Mouse (Mus musculus): Measurements from ENCODE around the gene Mprip. TPM values are rescaled to one million over a fixed set of nuclear protein-coding genes. Genes with fewer than 3 reads are reported as not detected.
A peak's percentile ranks its signal among the peaks of the same experiment; 100 is the strongest.

The Mprip gene
- polyA plus RNA-seq, 1 experiment from 2014 or later: 64.7 TPM

DNA sequence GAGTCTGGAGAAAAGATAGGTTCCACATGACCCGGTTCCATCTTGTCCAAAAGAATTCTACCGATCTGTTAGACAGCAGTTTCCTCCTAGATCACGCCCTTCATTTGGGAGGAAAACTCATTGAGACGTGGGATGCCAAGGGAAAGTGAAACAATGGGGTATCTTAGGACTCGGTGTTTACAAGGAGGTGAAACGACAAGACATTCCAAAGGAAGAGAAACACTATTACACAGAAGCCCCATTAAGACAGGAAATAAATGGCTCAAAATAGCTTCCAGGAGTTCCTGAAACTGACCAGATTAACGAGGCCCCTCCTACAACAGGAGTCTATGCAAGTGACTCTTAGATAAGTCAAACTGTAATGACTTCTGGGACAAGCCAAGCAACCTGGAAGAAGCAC is 5.1 kb upstream of the Mprip start:
- WGBS: 55% methylated on average over 7 of the region's 7 CpGs
- ATAC-seq (ENCODE audit: insufficient number of reproducible peaks, insufficient read depth, low FRiP score, low read depth): no peak
- H3K4me2 ChIP-seq (ENCODE audit: low read length): no peak overlapping the region

DNA sequence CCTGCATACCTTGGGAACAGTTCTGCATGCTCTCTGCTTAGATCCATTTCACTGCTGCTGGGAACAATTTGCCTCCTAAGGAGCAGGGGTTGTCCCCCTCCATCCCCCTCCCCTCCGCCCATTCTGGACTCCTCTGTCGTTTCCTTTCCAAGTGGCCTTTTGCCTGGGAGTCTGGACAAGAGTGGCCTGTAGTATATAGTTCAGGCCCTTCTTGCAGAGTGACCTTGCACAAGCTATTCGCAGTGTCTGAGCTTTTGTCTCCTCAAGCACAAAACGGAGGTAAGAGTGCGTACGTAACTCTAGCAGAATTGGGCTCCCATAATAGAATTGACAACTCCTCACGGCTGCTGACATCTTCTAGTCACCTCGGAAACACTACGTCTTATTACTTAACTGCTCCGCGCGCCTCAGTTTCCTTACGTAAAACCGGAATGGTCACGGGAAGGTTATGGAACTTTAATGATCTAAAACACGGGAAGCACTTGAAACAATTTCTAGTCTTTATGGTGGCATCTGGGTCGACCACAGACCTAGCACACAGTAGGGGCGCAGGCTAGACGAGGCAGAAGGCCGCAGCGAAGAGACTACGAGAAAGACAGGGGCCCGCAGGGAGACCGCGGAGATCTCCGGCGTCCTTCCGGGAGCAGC is 620 bp downstream of the Mprip start:
- Histone ChIP-seq H3K4me3 (ENCODE audit: control insufficient read depth in 1 of 2, insufficient read depth in 1 of 2, low read depth in 1 of 2, low read length in 2 of 2) (peak overlapping the region; percentile 72 to 76), H3K9ac (ENCODE audit: low read length) (peak overlapping the region; percentile 87), H3K36me3 (ENCODE audit: control insufficient read depth, insufficient read depth, low read length) (no peaks in the 10 kb centered on the region), H3K9me3 (ENCODE audit: control insufficient read depth, low read length) (no peaks in the 10 kb centered on the region), H3K27ac (replicated peaks in 1 of 2; ENCODE audit: control insufficient read depth in 1 of 2, insufficient read depth in 1 of 2, low read depth in 2 of 2, low read length in 2 of 2) (peak overlapping the region; percentile 86 to 93), H3K4me1 (ENCODE audit: control insufficient read depth in 2 of 2, insufficient read depth in 2 of 2, low read length in 2 of 2) (peaks cover 18 to 34% of the 10 kb centered on the region in 2 experiments), H3K27me3 (ENCODE audit: control insufficient read depth, insufficient read depth, low read length) (no peaks in the 10 kb centered on the region), H3K4me2 (ENCODE audit: low read length) (peak overlapping the region; percentile 92)
- ATAC-seq (ENCODE audit: insufficient number of reproducible peaks, insufficient read depth, low FRiP score, low read depth): no peak
- WGBS: 3% methylated on average over 28 of the region's 28 CpGs

More for the DNA sequence above, 5.1 kb upstream of the Mprip start:
- no peak overlapping the region for H3K9ac ChIP-seq (ENCODE audit: low read length)
- H3K27ac ChIP-seq (replicated peaks in 1 of 2; ENCODE audit: control insufficient read depth in 1 of 2, insufficient read depth in 1 of 2, low read depth in 2 of 2, low read length in 2 of 2): peak overlapping the region in 1 of 2 experiments; percentile 13; a peak in 1 of 4 replicates
- no peaks in the 10 kb centered on the region for H3K9me3 ChIP-seq (ENCODE audit: control insufficient read depth, low read length)
- H3K4me3 ChIP-seq (ENCODE audit: control insufficient read depth in 1 of 2, insufficient read depth in 1 of 2, low read depth in 1 of 2, low read length in 2 of 2): no peak overlapping the region
- no peaks in the 10 kb centered on the region for H3K27me3 ChIP-seq (ENCODE audit: control insufficient read depth, insufficient read depth, low read length)
- no peaks in the 10 kb centered on the region for H3K36me3 ChIP-seq (ENCODE audit: control insufficient read depth, insufficient read depth, low read length)
- H3K4me1 ChIP-seq (ENCODE audit: control insufficient read depth in 2 of 2, insufficient read depth in 2 of 2, low read length in 2 of 2): peaks cover 12 to 22% of the 10 kb centered on the region in 2 experiments

GRCm38 (mm10) chr11:59662249-59662788 is 1.2 kb downstream of the Mprip start:
- Histone ChIP-seq H3K4me3 (ENCODE audit: control insufficient read depth in 1 of 2, insufficient read depth in 1 of 2, low read depth in 1 of 2, low read length in 2 of 2) (peak overlapping the region; percentile 72 to 76), H3K9me3 (ENCODE audit: control insufficient read depth, low read length) (no peaks in the 10 kb centered on the region), H3K4me2 (ENCODE audit: low read length) (peak overlapping the region; percentile 92), H3K4me1 (ENCODE audit: control insufficient read depth in 2 of 2, insufficient read depth in 2 of 2, low read length in 2 of 2) (peaks cover 18 to 34% of the 10 kb centered on the region in 2 experiments), H3K36me3 (ENCODE audit: control insufficient read depth, insufficient read depth, low read length) (no peaks in the 10 kb centered on the region), H3K27me3 (ENCODE audit: control insufficient read depth, insufficient read depth, low read length) (no peaks in the 10 kb centered on the region), H3K27ac (replicated peaks in 1 of 2; ENCODE audit: control insufficient read depth in 1 of 2, insufficient read depth in 1 of 2, low read depth in 2 of 2, low read length in 2 of 2) (peak overlapping the region; percentile 86 to 93), H3K9ac (ENCODE audit: low read length) (peak overlapping the region; percentile 87)
- under 1% methylated on average over 67 of the region's 82 CpGs for WGBS
- peak; percentile 95 for ATAC-seq (ENCODE audit: insufficient number of reproducible peaks, insufficient read depth, low FRiP score, low read depth)

DNA sequence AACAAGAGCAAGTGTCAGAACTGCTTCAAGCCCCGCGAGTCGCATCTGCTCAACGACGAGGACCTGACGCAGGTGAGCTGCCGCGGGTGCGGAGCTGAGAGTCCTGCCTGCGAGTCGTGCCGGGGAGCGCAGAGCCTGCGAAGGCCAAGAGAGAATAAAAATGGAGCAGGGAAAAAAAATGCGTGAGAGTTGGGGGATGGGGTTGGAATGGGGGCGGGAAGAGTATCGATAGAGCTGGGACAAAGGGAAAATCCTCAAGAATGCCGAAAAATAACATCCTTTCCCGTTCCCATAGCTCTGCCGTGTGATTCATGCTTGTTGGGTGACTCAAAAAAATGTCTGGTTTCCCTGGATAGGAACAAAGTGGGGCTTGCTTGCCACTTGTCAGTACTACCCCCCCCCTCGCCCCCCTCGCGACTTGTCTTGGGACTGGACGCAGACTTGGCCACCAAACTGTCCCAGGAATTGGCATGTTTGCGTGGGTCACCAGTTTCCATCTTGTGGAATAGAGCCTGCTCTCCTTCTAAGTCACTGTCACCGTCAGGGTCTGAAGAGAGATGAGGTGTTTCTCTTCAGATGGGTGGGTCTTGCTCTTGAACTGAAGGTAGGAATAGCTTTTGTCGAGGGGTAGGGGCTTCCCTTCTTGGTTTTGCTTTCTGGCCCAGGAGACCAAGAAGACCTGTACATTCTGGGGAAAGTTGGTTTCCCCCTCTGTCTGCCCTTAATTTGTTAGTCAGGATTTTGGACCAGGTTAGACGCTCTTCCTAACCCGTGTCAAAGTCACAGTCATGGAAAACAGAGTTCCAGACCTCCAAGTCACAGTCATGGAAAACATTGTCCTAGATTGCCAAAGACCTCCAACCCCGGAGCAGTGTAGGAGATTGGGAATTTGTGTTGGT is 2.0 kb downstream of the Mprip start:
- H3K4me1 ChIP-seq (ENCODE audit: control insufficient read depth in 2 of 2, insufficient read depth in 2 of 2, low read length in 2 of 2): peaks cover 17 to 41% of the 10 kb centered on the region in 2 experiments
- H3K27ac ChIP-seq (replicated peaks in 1 of 2; ENCODE audit: control insufficient read depth in 1 of 2, insufficient read depth in 1 of 2, low read depth in 2 of 2, low read length in 2 of 2): peak overlapping the region; percentile 72 to 93
- H3K36me3 ChIP-seq (ENCODE audit: control insufficient read depth, insufficient read depth, low read length): no peaks in the 10 kb centered on the region
- peak overlapping the region; percentile 92 for H3K4me2 ChIP-seq (ENCODE audit: low read length)
- WGBS: 4% methylated on average over 30 of the region's 30 CpGs
- no peak for ATAC-seq (ENCODE audit: insufficient number of reproducible peaks, insufficient read depth, low FRiP score, low read depth)
- no peaks in the 10 kb centered on the region for H3K27me3 ChIP-seq (ENCODE audit: control insufficient read depth, insufficient read depth, low read length)
- H3K9me3 ChIP-seq (ENCODE audit: control insufficient read depth, low read length): no peaks in the 10 kb centered on the region
- peak overlapping the region; percentile 87 for H3K9ac ChIP-seq (ENCODE audit: low read length)
- peak overlapping the region; percentile 72 to 76 for H3K4me3 ChIP-seq (ENCODE audit: control insufficient read depth in 1 of 2, insufficient read depth in 1 of 2, low read depth in 1 of 2, low read length in 2 of 2)

GRCm38 (mm10) chr11:59663776-59664320 is 2.7 kb downstream of the Mprip start:
- peak overlapping the region; percentile 87 for H3K9ac ChIP-seq (ENCODE audit: low read length)
- 6% methylated on average over 3 of the region's 3 CpGs for WGBS
- peaks cover 15 to 43% of the 10 kb centered on the region in 2 experiments for H3K4me1 ChIP-seq (ENCODE audit: control insufficient read depth in 2 of 2, insufficient read depth in 2 of 2, low read length in 2 of 2)
- H3K4me2 ChIP-seq (ENCODE audit: low read length): peak overlapping the region; percentile 92
- no peaks in the 10 kb centered on the region for H3K36me3 ChIP-seq (ENCODE audit: control insufficient read depth, insufficient read depth, low read length)
- peak overlapping the region; percentile 72 to 76 for H3K4me3 ChIP-seq (ENCODE audit: control insufficient read depth in 1 of 2, insufficient read depth in 1 of 2, low read depth in 1 of 2, low read length in 2 of 2)
- no peaks in the 10 kb centered on the region for H3K9me3 ChIP-seq (ENCODE audit: control insufficient read depth, low read length)
- no peaks in the 10 kb centered on the region for H3K27me3 ChIP-seq (ENCODE audit: control insufficient read depth, insufficient read depth, low read length)
- peak overlapping the region; percentile 72 to 93 for H3K27ac ChIP-seq (replicated peaks in 1 of 2; ENCODE audit: control insufficient read depth in 1 of 2, insufficient read depth in 1 of 2, low read depth in 2 of 2, low read length in 2 of 2)
- no peak for ATAC-seq (ENCODE audit: insufficient number of reproducible peaks, insufficient read depth, low FRiP score, low read depth)

DNA sequence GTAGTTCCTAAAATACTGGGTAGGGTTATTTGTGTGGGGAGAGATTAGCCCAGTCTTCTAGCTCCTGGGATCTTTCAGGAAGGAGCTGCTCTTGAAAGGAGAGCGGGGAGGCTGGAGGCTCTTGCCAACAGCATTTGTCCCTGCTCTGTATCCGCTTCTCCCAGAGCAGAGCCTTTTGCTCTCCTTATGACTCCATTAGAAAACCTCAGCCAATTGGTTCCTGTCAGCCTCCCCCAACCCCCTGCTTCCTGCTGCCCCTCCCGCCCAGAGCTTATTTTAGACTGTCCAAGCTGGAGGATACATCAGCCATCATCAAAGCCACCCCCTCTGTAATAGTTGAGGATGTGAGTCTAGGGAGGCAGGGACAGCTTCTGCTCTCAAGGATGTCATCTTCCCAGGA is 3.7 kb downstream of the Mprip start:
- peak overlapping the region; percentile 92 for H3K4me2 ChIP-seq (ENCODE audit: low read length)
- H3K9ac ChIP-seq (ENCODE audit: low read length): peak overlapping the region; percentile 87
- H3K27me3 ChIP-seq (ENCODE audit: control insufficient read depth, insufficient read depth, low read length): no peaks in the 10 kb centered on the region
- peak overlapping the region in 1 of 2 experiments; percentile 76; a peak in 1 of 4 replicates for H3K4me3 ChIP-seq (ENCODE audit: control insufficient read depth in 1 of 2, insufficient read depth in 1 of 2, low read depth in 1 of 2, low read length in 2 of 2)
- 4% methylated on average over 3 of the region's 3 CpGs for WGBS
- no peaks in the 10 kb centered on the region for H3K9me3 ChIP-seq (ENCODE audit: control insufficient read depth, low read length)
- H3K36me3 ChIP-seq (ENCODE audit: control insufficient read depth, insufficient read depth, low read length): no peaks in the 10 kb centered on the region
- peaks cover 17 to 53% of the 10 kb centered on the region in 2 experiments for H3K4me1 ChIP-seq (ENCODE audit: control insufficient read depth in 2 of 2, insufficient read depth in 2 of 2, low read length in 2 of 2)
- peak; percentile 60 for ATAC-seq (ENCODE audit: insufficient number of reproducible peaks, insufficient read depth, low FRiP score, low read depth)
- H3K27ac ChIP-seq (replicated peaks in 1 of 2; ENCODE audit: control insufficient read depth in 1 of 2, insufficient read depth in 1 of 2, low read depth in 2 of 2, low read length in 2 of 2): peak overlapping the region; percentile 84 to 93

DNA sequence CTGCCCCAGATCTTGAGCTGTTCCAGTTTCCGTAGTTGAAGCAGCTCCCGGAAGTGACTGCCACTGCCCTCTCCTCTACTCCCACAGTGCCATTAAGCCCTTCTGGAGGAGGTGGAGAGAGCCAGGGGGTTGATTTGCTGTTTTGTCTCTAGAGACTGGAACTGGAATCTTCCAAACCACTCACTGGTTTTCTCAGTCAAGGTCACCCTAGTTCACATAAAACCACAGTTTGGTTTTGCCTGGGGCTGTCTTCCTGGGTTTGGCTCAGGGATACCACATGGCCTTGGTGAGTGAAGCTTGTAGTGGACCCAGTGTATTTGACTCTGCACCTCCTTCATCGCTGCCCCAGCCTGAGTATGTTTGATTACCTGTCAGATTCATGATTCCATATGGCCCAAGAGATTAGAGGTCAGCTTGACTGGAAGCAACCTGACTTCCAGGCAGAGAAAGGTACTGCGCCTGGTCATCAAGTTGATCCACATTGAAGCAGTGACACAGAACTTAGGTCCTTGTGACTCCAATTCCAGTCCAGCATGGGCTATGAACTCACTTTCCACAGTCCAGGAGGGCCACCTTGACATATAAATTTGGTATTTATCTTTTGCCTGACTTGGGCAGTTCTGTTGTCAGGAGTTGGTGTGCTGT is 10.1 kb downstream of the Mprip start:
- WGBS: 67% methylated on average over 4 of the region's 4 CpGs
- Histone ChIP-seq H3K4me1 (ENCODE audit: control insufficient read depth in 2 of 2, insufficient read depth in 2 of 2, low read length in 2 of 2) (peaks cover 11 to 60% of the 10 kb centered on the region in 2 experiments), H3K27ac (replicated peaks in 1 of 2; ENCODE audit: control insufficient read depth in 1 of 2, insufficient read depth in 1 of 2, low read depth in 2 of 2, low read length in 2 of 2) (no peak overlapping the region), H3K36me3 (ENCODE audit: control insufficient read depth, insufficient read depth, low read length) (no peaks in the 10 kb centered on the region), H3K9me3 (ENCODE audit: control insufficient read depth, low read length) (no peaks in the 10 kb centered on the region), H3K27me3 (ENCODE audit: control insufficient read depth, insufficient read depth, low read length) (no peaks in the 10 kb centered on the region), H3K9ac (ENCODE audit: low read length) (no peak overlapping the region), H3K4me3 (ENCODE audit: control insufficient read depth in 1 of 2, insufficient read depth in 1 of 2, low read depth in 1 of 2, low read length in 2 of 2) (no peak overlapping the region), H3K4me2 (ENCODE audit: low read length) (no peak overlapping the region)
- no peak for ATAC-seq (ENCODE audit: insufficient number of reproducible peaks, insufficient read depth, low FRiP score, low read depth)
